Mouse (Mus musculus): ENCODE measurements around the gene Ptprc. TPM values are rescaled to one million over a fixed set of nuclear protein-coding genes. Genes with fewer than 3 reads are reported as not detected.

Gene Ptprc
- polyA plus RNA-seq, 1 experiment: 75.0 TPM

GRCm38 (mm10) chr1:138083707-138084106 lies 91.8 kb downstream of the Ptprc start:
- no peak overlapping the region for H3K4me3 ChIP-seq (replicated peaks; ENCODE audit: control insufficient read depth, low read depth, low read length)
- TF ChIP-seq POLR2A (IDR thresholded peaks at IDR 0.05; ENCODE audit: borderline replicate concordance, control insufficient read depth, low read depth, low read length): no peak
- no peak for TF ChIP-seq CTCF (IDR thresholded peaks at IDR 0.05; ENCODE audit: control insufficient read depth, insufficient read depth, low read length)
- H3K4me1 ChIP-seq (ENCODE audit: control insufficient read depth, insufficient read depth, low read length): no peaks in the 10 kb centered on the region; the same call in 1 of the 2 replicates
- H3K27ac ChIP-seq (ENCODE audit: control insufficient read depth, insufficient read depth, low read depth, low read length, poor library complexity): no peak overlapping the region

- H3K4me3 ChIP-seq (replicated peaks; ENCODE audit: control insufficient read depth, low read depth, low read length): no peak overlapping the region
- no peaks in the 10 kb centered on the region; the same call in 1 of the 2 replicates for H3K4me1 ChIP-seq (ENCODE audit: control insufficient read depth, insufficient read depth, low read length)
- no peak for TF ChIP-seq POLR2A (IDR thresholded peaks at IDR 0.05; ENCODE audit: borderline replicate concordance, control insufficient read depth, low read depth, low read length)
- 83% methylated on average over 1 of the region's 1 CpGs for WGBS
- no peak overlapping the region for H3K27ac ChIP-seq (ENCODE audit: control insufficient read depth, insufficient read depth, low read depth, low read length, poor library complexity)
These were observed 95.2 kb downstream of the Ptprc start for GRCm38 (mm10) chr1:138080308-138080707.

GRCm38 (mm10) chr1:138044196-138044945 lies 131.1 kb downstream of the Ptprc start:
- WGBS: 33% methylated on average over 10 of the region's 10 CpGs

GRCm38 (mm10) chr1:138040556-138040955 lies 135.0 kb downstream of the Ptprc start:
- Histone ChIP-seq H3K4me3 (replicated peaks; ENCODE audit: control insufficient read depth, low read depth, low read length) (no peak overlapping the region), H3K4me1 (ENCODE audit: control insufficient read depth, insufficient read depth, low read length) (no peaks in the 10 kb centered on the region), H3K27ac (ENCODE audit: control insufficient read depth, insufficient read depth, low read depth, low read length, poor library complexity) (no peak overlapping the region)
- TF ChIP-seq CTCF (IDR thresholded peaks at IDR 0.05; ENCODE audit: control insufficient read depth, insufficient read depth, low read length): no peak
- TF ChIP-seq POLR2A (IDR thresholded peaks at IDR 0.05; ENCODE audit: borderline replicate concordance, control insufficient read depth, low read depth, low read length): no peak
- 69% methylated on average over 5 of the region's 5 CpGs for whole genome bisulfite sequencing

More at GRCm38 (mm10) chr1:138044196-138044945, 131.1 kb downstream of the Ptprc start:
- Histone ChIP-seq H3K27ac (ENCODE audit: control insufficient read depth, insufficient read depth, low read depth, low read length, poor library complexity) (no peak overlapping the region), H3K4me3 (replicated peaks; ENCODE audit: control insufficient read depth, low read depth, low read length) (no peak overlapping the region), H3K4me1 (ENCODE audit: control insufficient read depth, insufficient read depth, low read length) (no peaks in the 10 kb centered on the region)
- peak; percentile 25; the same call in 1 of the 2 replicates for TF ChIP-seq CTCF (IDR thresholded peaks at IDR 0.05; ENCODE audit: control insufficient read depth, insufficient read depth, low read length)
- no peak for TF ChIP-seq POLR2A (IDR thresholded peaks at IDR 0.05; ENCODE audit: borderline replicate concordance, control insufficient read depth, low read depth, low read length)

GRCm38 (mm10) chr1:138039201-138039600 lies 136.3 kb downstream of the Ptprc start:
- Histone ChIP-seq H3K4me1 (ENCODE audit: control insufficient read depth, insufficient read depth, low read length) (no peaks in the 10 kb centered on the region), H3K4me3 (replicated peaks; ENCODE audit: control insufficient read depth, low read depth, low read length) (no peak overlapping the region), H3K27ac (ENCODE audit: control insufficient read depth, insufficient read depth, low read depth, low read length, poor library complexity) (no peak overlapping the region)
- TF ChIP-seq CTCF (IDR thresholded peaks at IDR 0.05; ENCODE audit: control insufficient read depth, insufficient read depth, low read length) (no peak), POLR2A (IDR thresholded peaks at IDR 0.05; ENCODE audit: borderline replicate concordance, control insufficient read depth, low read depth, low read length) (no peak)
- 3% methylated on average over 1 of the region's 1 CpGs for WGBS

GRCm38 (mm10) chr1:138037484-138037883 lies 138.0 kb downstream of the Ptprc start:
- WGBS: 78% methylated on average over 5 of the region's 5 CpGs
- no peaks in the 10 kb centered on the region for H3K4me1 ChIP-seq (ENCODE audit: control insufficient read depth, insufficient read depth, low read length)
- H3K4me3 ChIP-seq (replicated peaks; ENCODE audit: control insufficient read depth, low read depth, low read length): no peak overlapping the region
- H3K27ac ChIP-seq (ENCODE audit: control insufficient read depth, insufficient read depth, low read depth, low read length, poor library complexity): no peak overlapping the region
- TF ChIP-seq POLR2A (IDR thresholded peaks at IDR 0.05; ENCODE audit: borderline replicate concordance, control insufficient read depth, low read depth, low read length) (no peak), CTCF (IDR thresholded peaks at IDR 0.05; ENCODE audit: control insufficient read depth, insufficient read depth, low read length) (no peak)

GRCm38 (mm10) chr1:138029649-138030048 lies 145.9 kb downstream of the Ptprc start:
- TF ChIP-seq POLR2A (IDR thresholded peaks at IDR 0.05; ENCODE audit: borderline replicate concordance, control insufficient read depth, low read depth, low read length): no peak
- TF ChIP-seq CTCF (IDR thresholded peaks at IDR 0.05; ENCODE audit: control insufficient read depth, insufficient read depth, low read length): no peak
- no peaks in the 10 kb centered on the region for H3K4me1 ChIP-seq (ENCODE audit: control insufficient read depth, insufficient read depth, low read length)
- WGBS: 76% methylated on average over 4 of the region's 4 CpGs
- no peak overlapping the region for H3K4me3 ChIP-seq (replicated peaks; ENCODE audit: control insufficient read depth, low read depth, low read length)
- no peak overlapping the region for H3K27ac ChIP-seq (ENCODE audit: control insufficient read depth, insufficient read depth, low read depth, low read length, poor library complexity)

GRCm38 (mm10) chr1:138025298-138025697 lies 150.2 kb downstream of the Ptprc start:
- 72% methylated on average over 1 of the region's 1 CpGs for WGBS
- no peak overlapping the region for H3K27ac ChIP-seq (ENCODE audit: control insufficient read depth, insufficient read depth, low read depth, low read length, poor library complexity)
- no peak overlapping the region for H3K4me3 ChIP-seq (replicated peaks; ENCODE audit: control insufficient read depth, low read depth, low read length)
- no peak for TF ChIP-seq CTCF (IDR thresholded peaks at IDR 0.05; ENCODE audit: control insufficient read depth, insufficient read depth, low read length)
- no peak for TF ChIP-seq POLR2A (IDR thresholded peaks at IDR 0.05; ENCODE audit: borderline replicate concordance, control insufficient read depth, low read depth, low read length)
- H3K4me1 ChIP-seq (ENCODE audit: control insufficient read depth, insufficient read depth, low read length): no peaks in the 10 kb centered on the region

Data from bone marrow, adult 2 months (tissue).